Mouse (Mus musculus) frontal cortex, postnatal 10 days (tissue): ENCODE results near the gene Zfp286.

Experiments
- DNase-seq, 2 experiments: peaks; one replicate each; pipeline ENCODE4 v3.0.0; 2022; ENCODE audit warnings: low spot score in 2 of 2, mixed read lengths in 1 of 2

The Zfp286 gene

DNA sequence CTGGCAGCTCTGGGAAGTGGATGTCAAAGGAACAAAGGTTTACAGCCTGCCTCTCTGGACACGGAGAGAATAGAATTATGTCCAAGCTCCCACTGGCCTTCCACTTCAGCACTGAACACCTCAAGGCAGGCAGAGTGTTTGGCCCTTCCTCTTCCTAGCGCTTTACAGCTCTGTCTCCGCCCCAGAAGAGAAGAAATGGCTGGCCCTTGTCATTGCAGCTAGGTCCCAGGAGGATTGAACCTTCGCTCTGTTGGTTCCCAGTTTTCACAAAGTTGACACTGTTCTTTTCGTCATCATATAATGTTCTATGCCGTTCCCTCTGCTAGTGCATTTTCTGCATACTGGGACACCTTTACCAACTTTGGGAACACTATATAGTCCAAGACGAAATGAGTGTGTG, 81.0 kb downstream of the Zfp286 start:
- DNase-seq, result no peak

DNA sequence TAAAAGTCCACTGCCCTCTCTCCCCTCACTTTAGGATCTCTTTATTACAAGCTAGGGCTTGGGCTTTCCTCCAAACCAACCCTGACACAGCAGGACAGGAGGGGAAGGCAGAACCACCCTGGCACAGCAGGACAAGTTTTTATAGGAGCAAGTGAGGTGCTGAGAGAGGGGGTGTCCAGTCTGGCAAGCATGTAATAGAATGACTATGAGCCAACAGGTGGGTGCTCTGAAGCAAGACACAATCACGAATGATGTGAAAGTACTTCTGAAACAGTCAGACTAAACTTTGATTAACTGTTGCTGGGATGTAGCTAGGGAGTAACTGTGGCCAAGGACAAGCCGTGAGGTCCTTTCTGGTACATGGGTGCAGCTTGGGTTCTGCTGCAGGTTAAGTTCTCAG, 83.1 kb downstream of the Zfp286 start:
- no peak for DNase-seq
